Mouse (Mus musculus) liver, postnatal 0 days (tissue): ENCODE measurements around the gene Grsf1.

ENCODE experiments used
- CTCF ChIP-seq: sonication (generic); IDR thresholded peaks from 2 replicates; pipeline ENCODE4 v1.5.1; 2016; ENCODE audit warnings: antibody characterized with exemption, low read depth
- EP300 ChIP-seq: IDR thresholded peaks from 2 replicates; pipeline ENCODE4 v1.6.1; 2016; ENCODE audit warnings: antibody characterized with exemption, low read depth, mild to moderate bottlenecking

DNA sequence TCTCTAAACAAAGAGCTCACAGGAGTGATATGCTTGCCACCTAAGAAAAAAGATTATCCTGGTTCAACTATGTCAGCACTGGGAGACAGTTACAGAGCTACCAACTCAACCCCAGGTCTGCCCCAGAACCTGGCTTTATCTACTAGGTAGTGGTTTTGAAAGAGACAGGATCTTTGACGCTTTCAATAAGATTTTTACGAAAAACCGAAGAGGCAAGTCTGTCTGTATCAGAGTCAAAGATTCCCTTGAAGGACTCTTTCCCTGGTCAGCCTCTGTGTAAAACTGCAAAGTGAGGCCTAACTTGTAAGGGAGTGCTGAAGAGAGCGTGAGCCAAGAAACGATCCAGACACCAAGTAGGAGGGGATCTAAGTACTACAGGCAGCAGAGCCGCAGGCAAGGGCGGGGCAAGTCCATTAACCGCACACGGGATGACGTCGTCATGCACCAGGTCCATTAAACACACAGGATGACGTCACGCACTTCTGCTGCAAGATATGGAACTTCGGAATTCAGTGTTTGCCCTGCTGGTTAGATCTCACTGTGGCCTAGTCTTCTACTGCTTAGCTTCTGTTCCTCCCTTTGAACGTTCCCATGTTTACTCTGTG, 12.7 kb upstream of the Grsf1 start:
- TF ChIP-seq CTCF: no peak
- no peak for TF ChIP-seq EP300
